Mouse (Mus musculus) cerebellum, adult 2 months (tissue): ENCODE measurements around the gene Uimc1. TPM values are rescaled to one million over a fixed set of nuclear protein-coding genes. Genes with fewer than 3 reads are reported as not detected.

ENCODE experiments used
- DNase-seq, 2 experiments: peaks; one replicate each; pipeline ENCODE4 v3.0.0; 2021
- H3K27ac ChIP-seq: fragments of 200-500 bp; 2 replicates; pipeline ENCODE4 v1.5.1; 2012; ENCODE audit warnings: low read length, control low read depth, inconsistent platforms; ENCODE audit not compliant: insufficient read depth
- H3K27me3 ChIP-seq: fragments of 200-500 bp; 2 replicates; pipeline ENCODE4 v1.6.1; 2012; ENCODE audit warnings: inconsistent platforms, mild to moderate bottlenecking, low read length, moderate library complexity; ENCODE audit not compliant: control insufficient read depth, insufficient read depth
- H3K4me1 ChIP-seq: fragments of 200-500 bp; 2 replicates; pipeline ENCODE4 v1.6.1; 2011; ENCODE audit warnings: low read length; ENCODE audit not compliant: control insufficient read depth, insufficient read depth
- H3K4me3 ChIP-seq: fragments of 200-500 bp; replicated peaks from 2 replicates; pipeline ENCODE3; 2011; ENCODE audit warnings: mild to moderate bottlenecking, low read depth, low read length, control low read depth; ENCODE audit not compliant: insufficient read depth
- CTCF ChIP-seq: fragments of 200-500 bp; IDR thresholded peaks from 2 replicates; pipeline ENCODE4 v1.5.1; 2011; ENCODE audit warnings: low read depth, mild to moderate bottlenecking, control low read depth, low read length, moderate library complexity, borderline replicate concordance; ENCODE audit not compliant: insufficient read depth
- POLR2A ChIP-seq: fragments of 200-500 bp; IDR thresholded peaks from 2 replicates; pipeline ENCODE4 v1.6.1; 2011; ENCODE audit warnings: low read length, control low read depth, borderline replicate concordance; ENCODE audit not compliant: insufficient read depth
- WGBS: fragments of 180-500 bp; shearing (Covaris S2); methylation state at CpG from one replicate; pipeline ENCODE4 v1.1.7; 2018; 5-methylcytosine and 5-hydroxymethylcytosine counted together
- polyA plus RNA-seq: library from polyadenylated mRNA; depleted of rRNA; stranded (reverse); fragments of >200 nt; gene quantifications from 2 replicates; pipeline ENCODE4 v1.2.3, GENCODE M21; 2012

Uimc1 gene
- polyA plus RNA-seq, 1 experiment = 24.0 TPM

DNA sequence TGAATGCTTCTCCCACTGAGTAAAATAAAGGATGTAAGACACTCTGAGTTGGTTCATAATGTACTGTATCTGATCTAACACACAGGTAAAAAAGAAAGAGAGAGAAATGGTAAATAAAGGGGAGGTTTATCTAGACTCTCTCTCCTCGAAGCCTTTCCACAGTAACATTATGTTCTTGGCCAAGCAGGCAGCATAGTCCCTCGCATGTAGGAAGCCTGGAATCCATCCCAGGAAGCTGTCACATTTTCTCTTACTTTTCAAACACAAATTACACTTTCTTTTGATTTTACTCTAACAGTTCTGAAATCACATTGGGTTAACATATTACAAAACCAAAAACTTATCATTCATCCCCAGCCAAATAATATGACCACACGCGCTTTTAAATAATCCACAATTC, 7.5 kb downstream of the Uimc1 start:
- no peak overlapping the region for H3K4me3 ChIP-seq
- H3K4me1 ChIP-seq = peaks cover 2% of the 10 kb centered on the region; the same call in 1 of the 2 replicates
- no peak for TF ChIP-seq POLR2A
- no peak for TF ChIP-seq CTCF
- H3K27ac ChIP-seq = no peak overlapping the region
- peak in 1 of 2 experiments; percentile 2 for DNase-seq
- whole genome bisulfite sequencing = 50% methylated on average over 4 of the region's 4 CpGs
- H3K27me3 ChIP-seq = no peaks in the 10 kb centered on the region

GRCm38 (mm10) chr13:55075597-55075996, 24.5 kb downstream of the Uimc1 start:
- no peak for TF ChIP-seq CTCF
- 23% methylated on average over 5 of the region's 5 CpGs for WGBS
- H3K4me3 ChIP-seq = no peak overlapping the region
- DNase-seq = no peak
- H3K27me3 ChIP-seq = no peaks in the 10 kb centered on the region
- H3K4me1 ChIP-seq = no peaks in the 10 kb centered on the region
- no peak overlapping the region for H3K27ac ChIP-seq

GRCm38 (mm10) chr13:55071322-55071721, 28.8 kb downstream of the Uimc1 start:
- no peak overlapping the region for H3K27ac ChIP-seq
- TF ChIP-seq CTCF = peak; percentile 35; the same call in 1 of the 2 replicates
- TF ChIP-seq POLR2A = no peak
- H3K4me3 ChIP-seq = no peak overlapping the region
- H3K27me3 ChIP-seq = no peaks in the 10 kb centered on the region
- WGBS = 3% methylated on average over 3 of the region's 3 CpGs
- H3K4me1 ChIP-seq = no peaks in the 10 kb centered on the region
- DNase-seq = peak in 1 of 2 experiments; percentile 31

- WGBS = 86% methylated on average over 7 of the region's 7 CpGs
- Histone ChIP-seq H3K4me3 (no peak overlapping the region), H3K27ac (no peak overlapping the region), H3K27me3 (no peaks in the 10 kb centered on the region), H3K4me1 (no peaks in the 10 kb centered on the region)
- DNase-seq = no peak
- TF ChIP-seq CTCF = no peak
- no peak for TF ChIP-seq POLR2A
These were observed 30.4 kb downstream of the Uimc1 start for GRCm38 (mm10) chr13:55069719-55070118.

DNA sequence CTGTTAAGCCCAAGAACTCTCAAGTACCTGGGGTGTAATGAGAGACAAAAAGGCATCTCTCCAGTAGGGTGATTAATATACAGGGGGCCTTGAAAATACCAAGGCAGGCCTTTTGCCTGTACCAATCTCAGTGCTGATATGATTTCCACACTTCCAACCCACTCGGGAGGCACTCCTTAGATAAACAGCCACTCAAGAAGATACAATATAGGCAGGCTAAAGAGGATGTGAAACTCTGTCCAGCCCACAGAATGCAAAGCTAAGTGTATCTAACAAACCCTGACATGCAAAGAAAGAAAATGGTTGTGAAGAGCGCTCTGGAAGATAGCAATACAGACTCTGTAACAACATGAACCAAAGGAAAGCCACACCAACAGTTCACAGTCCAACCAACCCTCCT, 36.8 kb downstream of the Uimc1 start:
- Histone ChIP-seq H3K27ac (no peak overlapping the region), H3K27me3 (no peaks in the 10 kb centered on the region), H3K4me1 (no peaks in the 10 kb centered on the region), H3K4me3 (no peak overlapping the region)
- 90% methylated on average over 2 of the region's 2 CpGs for WGBS
- DNase-seq = no peak
- TF ChIP-seq CTCF (no peak), POLR2A (no peak)

- no peaks in the 10 kb centered on the region for H3K27me3 ChIP-seq
- WGBS = 100% methylated on average over 2 of the region's 2 CpGs
- peak in 1 of 2 experiments; percentile 25 for DNase-seq
- H3K4me3 ChIP-seq = no peak overlapping the region
- no peak for TF ChIP-seq POLR2A
- peak; percentile 50; the same call in 1 of the 2 replicates for TF ChIP-seq CTCF
- H3K4me1 ChIP-seq = no peaks in the 10 kb centered on the region
- H3K27ac ChIP-seq = no peak overlapping the region
These were observed 42.1 kb downstream of the Uimc1 start for GRCm38 (mm10) chr13:55058042-55058441.

GRCm38 (mm10) chr13:55047706-55048105, 52.4 kb downstream of the Uimc1 start:
- no peak for DNase-seq
- WGBS = 39% methylated on average over 3 of the region's 3 CpGs
- H3K27ac ChIP-seq = no peak overlapping the region
- no peaks in the 10 kb centered on the region for H3K4me1 ChIP-seq
- no peak overlapping the region for H3K4me3 ChIP-seq
- TF ChIP-seq CTCF (no peak), POLR2A (no peak)
- no peaks in the 10 kb centered on the region for H3K27me3 ChIP-seq

DNA sequence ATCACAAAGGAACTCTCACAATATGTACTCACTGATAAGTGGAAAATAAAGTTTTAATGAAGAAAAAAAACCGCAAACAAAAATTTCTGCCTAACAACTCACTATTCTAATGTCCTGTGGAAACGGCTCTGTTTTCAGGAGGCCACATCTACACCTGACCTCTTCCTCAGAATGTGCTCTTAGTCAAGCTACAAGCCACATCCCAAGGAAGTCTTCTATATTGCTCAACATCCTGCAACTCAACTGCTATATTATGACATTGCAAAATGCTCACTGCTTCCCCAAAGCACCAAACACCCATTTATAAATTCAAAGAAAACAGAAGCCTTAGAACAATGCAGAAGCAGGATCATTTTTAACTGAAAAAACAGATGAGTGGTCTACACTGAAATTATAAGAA, 60.1 kb downstream of the Uimc1 start:
- no peak for DNase-seq
- Histone ChIP-seq H3K4me3 (no peak overlapping the region), H3K27me3 (no peaks in the 10 kb centered on the region), H3K27ac (no peak overlapping the region), H3K4me1 (no peaks in the 10 kb centered on the region)
- 100% methylated on average over 2 of the region's 2 CpGs for WGBS
- TF ChIP-seq POLR2A (no peak), CTCF (no peak)
